Mouse (Mus musculus) MEL (cell line): Measurements from ENCODE around the gene Otud1. TPM values are rescaled to one million over a fixed set of nuclear protein-coding genes. Genes with fewer than 3 reads are reported as not detected.

Source experiments
- DNase-seq: peaks from one replicate; pipeline ENCODE4 v3.0.0; 2011; ENCODE audit warnings: low read depth, low spot score
- H3K27ac ChIP-seq: 2 replicates; pipeline ENCODE4 v1.5.1; 2012; ENCODE audit warnings: low read depth, mild to moderate bottlenecking, control low read depth, low read length, moderate library complexity; ENCODE audit not compliant: control insufficient read depth
- H3K27me3 ChIP-seq, 2 experiments: fragments of 150-350 bp in 1 of 2; sonication (generic) in 1 of 2; 2 replicates each; pipeline ENCODE4 v1.6.1; 2012; ENCODE audit warnings: low read length in 2 of 2, mild to moderate bottlenecking in 2 of 2, improper control_type of control experiment in 1 of 2, moderate library complexity in 1 of 2; ENCODE audit not compliant: insufficient read depth in 2 of 2, control insufficient read depth in 1 of 2
- H3K36me3 ChIP-seq, 2 experiments: 2 replicates each; pipeline ENCODE4 v1.6.1; 2012 to 2014; ENCODE audit warnings: low read length in 2 of 2, improper control_type of control experiment in 1 of 2, inconsistent platforms in 1 of 2, mild to moderate bottlenecking in 1 of 2; ENCODE audit not compliant: insufficient read depth in 2 of 2, control insufficient read depth in 1 of 2
- H3K4me1 ChIP-seq, 2 experiments: fragments of 150-350 bp in 1 of 2; sonication (generic) in 1 of 2; 2 replicates each; pipeline ENCODE4 v1.6.1; 2012; ENCODE audit warnings: low read length in 2 of 2, improper control_type of control experiment in 1 of 2, mild to moderate bottlenecking in 1 of 2; ENCODE audit not compliant: insufficient read depth in 2 of 2, control insufficient read depth in 1 of 2
- H3K4me3 ChIP-seq, 2 experiments: fragments of 150-350 bp in 1 of 2; sonication (generic) in 1 of 2; 2 replicates each; pipeline ENCODE4 v1.5.1; 2012; ENCODE audit warnings: low read depth in 2 of 2, low read length in 2 of 2, mild to moderate bottlenecking in 2 of 2, moderate library complexity in 2 of 2, control low read depth in 1 of 2, improper control_type of control experiment in 1 of 2; ENCODE audit not compliant: control insufficient read depth in 1 of 2, insufficient read depth in 1 of 2
- H3K79me2 ChIP-seq: 2 replicates; pipeline ENCODE4 v1.6.1; 2012; ENCODE audit warnings: mild to moderate bottlenecking, low read length, moderate library complexity; ENCODE audit not compliant: control insufficient read depth, poor library complexity, insufficient read depth
- H3K9ac ChIP-seq: 2 replicates; pipeline ENCODE4 v1.6.1; 2012; ENCODE audit warnings: low read depth, mild to moderate bottlenecking, control low read depth, low read length, moderate library complexity; ENCODE audit not compliant: control insufficient read depth, poor library complexity, severe bottlenecking
- H3K9me3 ChIP-seq: fragments of 150-350 bp; sonication (generic); replicated peaks from 2 replicates; pipeline ENCODE4 v1.6.1; 2012; ENCODE audit warnings: mild to moderate bottlenecking, low read length, improper control_type of control experiment, moderate library complexity; ENCODE audit not compliant: insufficient read depth
- BHLHE40 ChIP-seq: IDR thresholded peaks from 2 replicates; pipeline ENCODE4 v1.6.1; 2012; ENCODE audit warnings: low read depth, mild to moderate bottlenecking, inconsistent platforms, low read length, improper control_type of control experiment, borderline replicate concordance
- CHD2 ChIP-seq: IDR thresholded peaks from 2 replicates; pipeline ENCODE4 v1.6.1; 2011; ENCODE audit warnings: low read length, improper control_type of control experiment
- CTCF ChIP-seq, 3 experiments: IDR thresholded peaks in 2 of 3; conservative IDR thresholded peaks in 1 of 3; 2 replicates each; pipeline ENCODE4 v1.5.1; 2011 to 2012; ENCODE audit warnings: low read length in 3 of 3, low read depth in 2 of 3, mild to moderate bottlenecking in 2 of 3, improper control_type of control experiment in 1 of 3, inconsistent platforms in 1 of 3, mixed read lengths in 1 of 3, moderate library complexity in 1 of 3; ENCODE audit not compliant: control insufficient read depth in 1 of 3, insufficient read depth in 1 of 3, poor library complexity in 1 of 3, severe bottlenecking in 1 of 3
- ELF1 ChIP-seq: IDR thresholded peaks from 2 replicates; pipeline ENCODE4 v1.6.1; 2014; ENCODE audit warnings: low read depth, mild to moderate bottlenecking, inconsistent platforms, low read length, improper control_type of control experiment, moderate library complexity
- JUND ChIP-seq: IDR thresholded peaks from 2 replicates; pipeline ENCODE4 v1.6.1; 2011; ENCODE audit warnings: low read depth, mild to moderate bottlenecking, improper control_type of control experiment, low read length
- MAFK ChIP-seq: IDR thresholded peaks from 2 replicates; pipeline ENCODE4 v1.6.1; 2011; ENCODE audit warnings: low read depth, mild to moderate bottlenecking, low read length, improper control_type of control experiment, borderline replicate concordance
- MAX ChIP-seq: IDR thresholded peaks from 2 replicates; pipeline ENCODE4 v1.6.1; 2011; ENCODE audit warnings: low read length, improper control_type of control experiment
- MAZ ChIP-seq: IDR thresholded peaks from 2 replicates; pipeline ENCODE4 v1.6.1; 2012; ENCODE audit warnings: low read depth, mild to moderate bottlenecking, inconsistent platforms, low read length, improper control_type of control experiment
- MEF2A ChIP-seq: IDR thresholded peaks from 2 replicates; pipeline ENCODE4 v1.6.1; 2014; ENCODE audit warnings: low read depth, mild to moderate bottlenecking, inconsistent platforms, low read length, improper control_type of control experiment; ENCODE audit not compliant: poor library complexity, insufficient replicate concordance, severe bottlenecking; ENCODE audit errors: extremely low read depth
- NRF1 ChIP-seq: IDR thresholded peaks from 2 replicates; pipeline ENCODE4 v1.6.1; 2014; ENCODE audit warnings: low read depth, mild to moderate bottlenecking, inconsistent platforms, low read length, improper control_type of control experiment, moderate library complexity; ENCODE audit not compliant: poor library complexity, insufficient read depth, severe bottlenecking
- POLR2AphosphoS2 ChIP-seq: IDR thresholded peaks from 2 replicates; pipeline ENCODE4 v1.6.1; 2011; ENCODE audit warnings: low read length, improper control_type of control experiment
- POLR2AphosphoS5 ChIP-seq: IDR thresholded peaks from 2 replicates; pipeline ENCODE4 v1.6.1; 2012; ENCODE audit warnings: low read depth, borderline replicate concordance, mild to moderate bottlenecking, inconsistent platforms, low read length, moderate library complexity, mixed read lengths
- RAD21 ChIP-seq: IDR thresholded peaks from 2 replicates; pipeline ENCODE4 v1.6.1; 2011; ENCODE audit warnings: mild to moderate bottlenecking, low read depth, low read length, improper control_type of control experiment
- RCOR1 ChIP-seq: IDR thresholded peaks from 2 replicates; pipeline ENCODE4 v1.6.1; 2012; ENCODE audit warnings: low read depth, mild to moderate bottlenecking, inconsistent platforms, low read length, improper control_type of control experiment
- SIN3A ChIP-seq: IDR thresholded peaks from 2 replicates; pipeline ENCODE4 v1.6.1; 2012; ENCODE audit warnings: low read length, improper control_type of control experiment, inconsistent platforms
- SMC3 ChIP-seq: IDR thresholded peaks from 2 replicates; pipeline ENCODE4 v1.6.1; 2011; ENCODE audit warnings: low read depth, low read length, improper control_type of control experiment
- TAL1 ChIP-seq: IDR thresholded peaks from 2 replicates; pipeline ENCODE4 v1.6.1; 2012; ENCODE audit warnings: mild to moderate bottlenecking, inconsistent platforms, low read length, moderate library complexity, mixed read lengths
- TCF12 ChIP-seq: IDR thresholded peaks from 2 replicates; pipeline ENCODE4 v1.6.1; 2014; ENCODE audit warnings: low read depth, mild to moderate bottlenecking, inconsistent platforms, low read length, improper control_type of control experiment, moderate library complexity
- ZC3H11A ChIP-seq: IDR thresholded peaks from 2 replicates; pipeline ENCODE4 v1.6.1; 2012; ENCODE audit warnings: low read depth, mild to moderate bottlenecking, inconsistent platforms, low read length, improper control_type of control experiment
- ZKSCAN1 ChIP-seq: IDR thresholded peaks from 2 replicates; pipeline ENCODE4 v1.6.1; 2012; ENCODE audit warnings: low read depth, mild to moderate bottlenecking, inconsistent platforms, low read length, improper control_type of control experiment, moderate library complexity
- ZMIZ1 ChIP-seq: IDR thresholded peaks from 2 replicates; pipeline ENCODE4 v1.6.1; 2012; ENCODE audit warnings: low read depth, mild to moderate bottlenecking, inconsistent platforms, low read length, improper control_type of control experiment, moderate library complexity
- ZNF384 ChIP-seq: IDR thresholded peaks from 2 replicates; pipeline ENCODE4 v1.6.1; 2012; ENCODE audit warnings: low read depth, mild to moderate bottlenecking, inconsistent platforms, low read length, improper control_type of control experiment
- polyA plus RNA-seq, 2 experiments: library from polyadenylated mRNA; stranded (reverse) in 1 of 2; unstranded in 1 of 2; fragments of >175 nt in 1 of 2; fragments of >200 nt in 1 of 2; gene quantifications; 2 replicates each; pipeline versions ENCODE4 v1.2.1 to v1.2.4; 2012; ENCODE audit warnings: low replicate concordance in 2 of 2, low read depth in 1 of 2; ENCODE audit not compliant: insufficient read length in 2 of 2, insufficient read depth in 1 of 2, missing spikeins in 1 of 2
- total RNA-seq: library from RNA; depleted of rRNA; stranded (reverse); fragments of 300-350 nt; gene quantifications from 2 replicates; pipeline ENCODE4 v1.2.3, GENCODE M21; 2012

Gene Otud1
- total and polyA plus RNA-seq, 3 experiments, result 0.27 to 0.45 TPM; not detected in 1

- Histone ChIP-seq H3K27ac (no peak overlapping the region), H3K36me3 (no peaks in the 10 kb centered on the region), H3K27me3 (peaks cover 0 to 5% of the 10 kb centered on the region in 2 experiments; a peak in 2 of 4 replicates), H3K79me2 (no peaks in the 10 kb centered on the region), H3K4me3 (peak overlapping the region; percentile 53 to 54; a peak in 3 of 4 replicates), H3K4me1 (no peaks in the 10 kb centered on the region), H3K9me3 (no peaks in the 10 kb centered on the region), H3K9ac (peak overlapping the region; percentile 63)
- no peak for TF ChIP-seq MAX
- no peak for TF ChIP-seq POLR2AphosphoS2
- no peak for TF ChIP-seq TAL1
- TF ChIP-seq MEF2A, result no peak
- TF ChIP-seq JUND, result no peak
- no peak for TF ChIP-seq POLR2AphosphoS5
- no peak for TF ChIP-seq RCOR1
- no peak for TF ChIP-seq CTCF (IDR thresholded peaks at IDR 0.05 in 2 of 3, conservative IDR thresholded peaks at IDR 0.05 in 1 of 3; ENCODE audit: control insufficient read depth in 1 of 3, insufficient read depth in 1 of 3, low read depth in 2 of 3, low read length in 3 of 3, poor library complexity in 1 of 3, severe bottlenecking in 1 of 3)
- no peak for TF ChIP-seq ELF1
- no peak for TF ChIP-seq NRF1
- TF ChIP-seq ZMIZ1, result no peak
- TF ChIP-seq ZNF384, result no peak
- TF ChIP-seq BHLHE40, result no peak
- no peak for TF ChIP-seq MAZ
- no peak for TF ChIP-seq TCF12
- DNase-seq, result peak; percentile 12
Observed at GRCm38 (mm10) chr2:19658661-19659384, 1.3 kb downstream of the Otud1 start.

- no peak for DNase-seq
- no peaks in the 10 kb centered on the region for H3K9me3 ChIP-seq
- TF ChIP-seq ZKSCAN1, result no peak
- TF ChIP-seq ZC3H11A, result no peak
- TF ChIP-seq RCOR1, result no peak
- TF ChIP-seq SMC3, result no peak
- TF ChIP-seq CHD2, result no peak
- no peak for TF ChIP-seq MEF2A
- TF ChIP-seq SIN3A, result no peak
- TF ChIP-seq ZNF384, result no peak
- TF ChIP-seq RAD21, result no peak
- TF ChIP-seq MAFK, result no peak
Observed at GRCm38 (mm10) chr2:19660875-19661274, 3.3 kb downstream of the Otud1 start.

More at GRCm38 (mm10) chr2:19660875-19661274, 3.3 kb downstream of the Otud1 start:
- Histone ChIP-seq H3K9ac (no peak overlapping the region), H3K27me3 (peaks cover 0 to 5% of the 10 kb centered on the region in 2 experiments; a peak in 2 of 4 replicates), H3K79me2 (no peaks in the 10 kb centered on the region), H3K4me1 (no peaks in the 10 kb centered on the region), H3K27ac (no peak overlapping the region), H3K36me3 (no peaks in the 10 kb centered on the region), H3K4me3 (no peak overlapping the region)
